Mouse (Mus musculus) layer of hippocampus, postnatal 10 days (tissue): Measurements from ENCODE around the gene Comtd1. TPM values are rescaled to one million over a fixed set of nuclear protein-coding genes. Genes with fewer than 3 reads are reported as not detected.

Source experiments
- DNase-seq, 2 experiments: peaks; one replicate each; pipeline ENCODE4 v3.0.0; 2021; ENCODE audit warnings: low spot score in 2 of 2
- total RNA-seq, 2 experiments: library from RNA; stranded (reverse); gene quantifications; 2 replicates each; pipeline ENCODE4 v1.2.3; 2021

The Comtd1 gene
- total RNA-seq, 2 experiments from 2014 or later, result 42.1 to 44.5 TPM

GRCm38 (mm10) chr14:21838336-21839017 lies 10.3 kb downstream of the Comtd1 start:
- no peak for DNase-seq

- DNase-seq, result no peak
These were observed 16.9 kb downstream of the Comtd1 start for GRCm38 (mm10) chr14:21831830-21832403.

GRCm38 (mm10) chr14:21830876-21831767 lies 17.7 kb downstream of the Comtd1 start:
- peak; percentile 96 to 97 for DNase-seq

GRCm38 (mm10) chr14:21825786-21826491 lies 22.8 kb downstream of the Comtd1 start:
- peak in 1 of 2 experiments; percentile 22 for DNase-seq

- DNase-seq, result no peak
These were observed 23.8 kb downstream of the Comtd1 start, which contains the start of gene Vdac2 for GRCm38 (mm10) chr14:21824938-21825337. Gene Vdac2, plus strand, starts transcription at chr14:21825238.

- no peak for DNase-seq
These were observed 24.9 kb downstream of the Comtd1 start for GRCm38 (mm10) chr14:21823897-21824296.

- DNase-seq, result peak; percentile 51 to 63
These were observed 25.9 kb downstream of the Comtd1 start for GRCm38 (mm10) chr14:21822795-21823374.

- DNase-seq, result no peak
These were observed 26.5 kb downstream of the Comtd1 start for GRCm38 (mm10) chr14:21822307-21822706.

- no peak for DNase-seq
These were observed 27.8 kb downstream of the Comtd1 start for GRCm38 (mm10) chr14:21820880-21821505.

GRCm38 (mm10) chr14:21817453-21817852 lies 31.3 kb downstream of the Comtd1 start:
- no peak for DNase-seq

- no peak for DNase-seq
These were observed 32.5 kb downstream of the Comtd1 start for GRCm38 (mm10) chr14:21816255-21816654.

GRCm38 (mm10) chr14:21814606-21815005 lies 34.2 kb downstream of the Comtd1 start:
- no peak for DNase-seq

- DNase-seq, result no peak
These were observed 34.9 kb downstream of the Comtd1 start for GRCm38 (mm10) chr14:21813847-21814246.

- no peak for DNase-seq
These were observed 35.6 kb downstream of the Comtd1 start for GRCm38 (mm10) chr14:21813216-21813615.

- DNase-seq, result peak; percentile 51
These were observed 36.1 kb downstream of the Comtd1 start for GRCm38 (mm10) chr14:21812590-21813162.

- DNase-seq, result no peak
These were observed 36.9 kb downstream of the Comtd1 start for GRCm38 (mm10) chr14:21811744-21812393.

- no peak for DNase-seq
These were observed 37.5 kb downstream of the Comtd1 start for GRCm38 (mm10) chr14:21811301-21811700.

- DNase-seq, result no peak
These were observed 39.4 kb downstream of the Comtd1 start for GRCm38 (mm10) chr14:21809418-21809817.

GRCm38 (mm10) chr14:21808208-21808922 lies 40.4 kb downstream of the Comtd1 start:
- no peak for DNase-seq
